Mouse (Mus musculus) ES-E14 (cell line): ENCODE measurements at regions not wholly inside any gene's neighbourhood (a gene's known extent, or its start where the extent isn't known, plus 50 kb on each side); places are given as distances from the start of the nearest gene placed in this dataset.

Experiments
- DNase-seq: peaks from one replicate; pipeline ENCODE4 v3.0.0-alpha.2; 2013; ENCODE audit warnings: low read depth, low spot score
- H3K27ac ChIP-seq: 2 replicates; pipeline ENCODE4 v1.5.1; 2012; ENCODE audit warnings: low read depth, mild to moderate bottlenecking, low read length, moderate library complexity, mixed read lengths; ENCODE audit not compliant: poor library complexity, insufficient read depth, severe bottlenecking
- H3K36me3 ChIP-seq: 2 replicates; pipeline ENCODE4 v1.6.1; 2012; ENCODE audit warnings: mild to moderate bottlenecking, low read length, moderate library complexity, mixed read lengths; ENCODE audit not compliant: control insufficient read depth, poor library complexity, insufficient read depth, severe bottlenecking
- H3K4me1 ChIP-seq, 2 experiments: fragments of 150-350 bp in 1 of 2; sonication (generic) in 1 of 2; 2 replicates each; pipeline ENCODE4 v1.6.1; 2012; ENCODE audit warnings: low read length in 2 of 2, mild to moderate bottlenecking in 1 of 2, mixed read lengths in 1 of 2; ENCODE audit not compliant: control insufficient read depth in 2 of 2, insufficient read depth in 2 of 2, poor library complexity in 1 of 2
- H3K4me3 ChIP-seq, 2 experiments: fragments of 150-350 bp in 1 of 2; sonication (generic) in 1 of 2; 2 replicates each; pipeline ENCODE4 v1.5.1; 2012; ENCODE audit warnings: low read length in 2 of 2, low read depth in 1 of 2, mild to moderate bottlenecking in 1 of 2, mixed read lengths in 1 of 2; ENCODE audit not compliant: insufficient read depth in 1 of 2, poor library complexity in 1 of 2, severe bottlenecking in 1 of 2
- H3K9ac ChIP-seq: 2 replicates; pipeline ENCODE4 v1.6.1; 2012; ENCODE audit warnings: low read depth, mild to moderate bottlenecking, low read length, mixed read lengths; ENCODE audit not compliant: poor library complexity, insufficient read depth, severe bottlenecking
- H3K9me3 ChIP-seq: fragments of 150-350 bp; sonication (generic); 2 replicates; pipeline ENCODE4 v1.6.1; 2012; ENCODE audit warnings: low read depth, mild to moderate bottlenecking, low read length; ENCODE audit not compliant: control insufficient read depth, insufficient read depth
- CHD2 ChIP-seq: IDR thresholded peaks from 2 replicates; pipeline ENCODE4 v1.6.1; 2014; ENCODE audit warnings: mild to moderate bottlenecking, low read depth, low read length, inconsistent platforms
- HCFC1 ChIP-seq: IDR thresholded peaks from 2 replicates; pipeline ENCODE4 v1.6.1; 2012; ENCODE audit warnings: low read length, inconsistent platforms, borderline replicate concordance; ENCODE audit not compliant: insufficient read depth
- MAFK ChIP-seq: IDR thresholded peaks from 2 replicates; pipeline ENCODE4 v1.6.1; 2014; ENCODE audit warnings: mild to moderate bottlenecking, low read depth, low read length, inconsistent platforms; ENCODE audit not compliant: insufficient read depth
- ZC3H11A ChIP-seq: IDR thresholded peaks from 2 replicates; pipeline ENCODE4 v1.6.1; 2012; ENCODE audit warnings: low read depth, mild to moderate bottlenecking, inconsistent platforms, low read length, borderline replicate concordance
- ZNF384 ChIP-seq: IDR thresholded peaks from 2 replicates; pipeline ENCODE4 v1.6.1; 2012; ENCODE audit warnings: low read depth, low read length, inconsistent platforms
- in situ Hi-C, 2 experiments: fragments of 600-800 bp; cut with MboI; formaldehyde crosslinking; loops; one replicate each; pipeline ENCODE4 v1.15.1; 2025; ENCODE audit warnings: low sequenced_read_pairs in 2 of 2, inconsistent platforms in 1 of 2; ENCODE audit not compliant: unreplicated experiment in 2 of 2

DNA sequence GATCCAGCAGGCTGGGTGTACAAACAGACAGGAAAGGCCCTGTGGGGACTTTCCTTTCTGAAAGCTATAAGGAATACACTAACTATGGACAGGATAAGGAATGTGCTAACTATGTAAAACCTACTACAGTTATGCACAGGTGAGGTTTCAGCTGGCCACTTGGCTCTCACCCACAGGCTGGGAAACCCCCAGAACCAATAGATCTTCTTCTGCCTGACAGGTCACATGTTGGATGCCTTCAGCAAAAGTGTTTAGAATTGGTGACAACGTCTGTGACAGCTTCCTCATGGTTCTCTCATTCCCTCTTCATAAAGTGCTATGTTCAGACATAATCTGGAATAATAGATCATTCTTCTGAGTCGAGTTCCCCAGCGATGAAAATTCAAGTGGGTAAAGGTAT lies 356.0 kb downstream of the Adgrl2 start:
- no peaks in the 10 kb centered on the region for H3K4me1 ChIP-seq
- H3K9ac ChIP-seq = no peak overlapping the region
- no peaks in the 10 kb centered on the region for H3K36me3 ChIP-seq
- H3K9me3 ChIP-seq = 0 out of 2 replicates have a peak, but pooled peaks cover 1% of the 10 kb centered on the region
- no peak overlapping the region for H3K4me3 ChIP-seq
- no peak for DNase-seq
- in situ Hi-C loops = no loop called here
- no peak overlapping the region for H3K27ac ChIP-seq
- no peak for TF ChIP-seq CHD2

DNA sequence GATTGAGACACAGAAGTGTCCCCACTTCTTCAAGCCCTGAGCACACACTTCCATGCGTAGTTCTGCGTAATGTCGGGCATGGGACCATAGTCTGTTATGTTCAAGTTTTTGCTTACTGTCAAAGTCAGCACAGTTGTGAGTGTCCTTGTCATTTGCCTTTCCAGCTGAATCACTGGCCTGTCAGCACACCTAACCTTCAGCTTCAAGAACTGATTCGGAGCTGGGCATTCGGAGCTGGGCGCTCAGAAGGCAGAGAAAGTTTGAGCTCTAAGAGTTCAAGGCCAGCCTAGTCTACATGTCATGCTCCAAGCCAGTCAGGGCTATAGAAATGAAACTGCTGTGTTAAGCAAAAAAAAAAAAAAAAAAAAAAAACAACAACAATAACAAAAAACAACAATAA lies 357.1 kb downstream of the Adgrl2 start:
- H3K36me3 ChIP-seq = no peaks in the 10 kb centered on the region
- H3K4me3 ChIP-seq = no peak overlapping the region
- no peak overlapping the region for H3K27ac ChIP-seq
- H3K4me1 ChIP-seq = no peaks in the 10 kb centered on the region
- TF ChIP-seq HCFC1 (no peak), CHD2 (no peak), ZNF384 (no peak), ZC3H11A (no peak), MAFK (no peak)
- H3K9ac ChIP-seq = no peak overlapping the region
- 0 out of 2 replicates have a peak, but pooled peaks cover 1% of the 10 kb centered on the region for H3K9me3 ChIP-seq
- no peak for DNase-seq
- in situ Hi-C loops = no loop called here

DNA sequence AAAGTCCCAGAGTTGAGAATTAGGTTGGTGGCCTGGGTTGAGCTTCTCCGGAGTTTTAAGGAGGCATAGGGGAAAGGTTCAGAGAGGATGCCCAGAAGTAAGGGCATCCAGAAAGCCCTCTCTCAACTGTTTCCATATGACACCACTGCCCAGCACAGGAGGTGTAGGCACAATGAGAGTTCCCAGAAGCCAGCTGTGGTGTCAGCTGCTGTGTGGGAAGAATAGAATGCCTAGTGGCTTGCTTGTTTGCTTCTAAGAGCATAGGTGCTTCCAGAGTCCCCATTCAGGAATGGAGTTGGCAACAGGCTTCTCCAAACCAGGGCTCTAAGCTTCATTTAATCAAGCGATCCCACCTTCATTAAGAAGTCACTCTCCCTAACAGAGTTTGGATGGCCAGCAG lies 357.9 kb downstream of the Adgrl2 start:
- no peak for DNase-seq
- TF ChIP-seq ZNF384 (no peak), MAFK (no peak), CHD2 (no peak), ZC3H11A (no peak), HCFC1 (no peak)
- no peaks in the 10 kb centered on the region for H3K4me1 ChIP-seq
- H3K9me3 ChIP-seq = 0 out of 2 replicates have a peak, but pooled peaks cover 1% of the 10 kb centered on the region
- no peak overlapping the region for H3K4me3 ChIP-seq
- no peak overlapping the region for H3K9ac ChIP-seq
- in situ Hi-C loops = no loop called here
- H3K27ac ChIP-seq = no peak overlapping the region
- no peaks in the 10 kb centered on the region for H3K36me3 ChIP-seq

DNA sequence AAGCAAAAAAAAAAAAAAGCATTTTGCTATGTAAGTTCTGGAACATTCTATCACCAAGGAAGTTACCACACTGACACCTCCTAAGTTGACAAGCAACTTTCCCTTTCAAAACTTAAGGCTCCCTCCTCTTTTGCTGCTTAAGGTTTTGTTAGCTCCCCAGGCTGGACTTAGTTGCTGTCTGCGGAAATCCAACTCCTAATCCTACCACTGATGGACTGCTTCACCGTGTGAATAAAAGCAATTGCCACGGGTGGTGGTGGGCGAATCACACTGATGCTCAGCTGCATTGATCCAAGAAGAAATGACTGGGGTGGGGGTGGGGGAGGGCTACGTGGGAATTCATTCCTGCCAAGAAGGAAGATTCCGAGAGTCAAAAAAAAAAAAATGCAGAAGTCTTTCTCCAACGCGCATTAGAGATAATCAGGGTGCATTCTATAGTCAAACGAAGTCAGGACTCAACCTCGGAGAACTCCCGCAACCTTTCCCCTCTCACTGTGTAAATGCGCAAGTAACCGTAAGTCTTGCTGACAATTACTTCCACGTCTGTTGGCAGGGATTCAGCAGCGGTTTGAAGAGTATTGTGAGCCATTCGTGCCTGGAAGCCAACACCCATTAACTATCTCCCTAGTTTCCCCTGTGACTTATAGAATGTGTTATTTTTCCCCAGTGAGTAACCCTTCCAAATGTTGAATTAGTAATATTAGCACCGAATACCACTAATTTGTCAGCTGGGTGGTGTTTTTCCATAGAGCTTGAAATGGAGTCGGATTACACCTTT lies 358.8 kb downstream of the Adgrl2 start:
- no peak for TF ChIP-seq ZNF384
- no peak for TF ChIP-seq MAFK
- no peak for TF ChIP-seq CHD2
- no peak for TF ChIP-seq ZC3H11A
- no peak for TF ChIP-seq HCFC1
- DNase-seq = no peak

DNA sequence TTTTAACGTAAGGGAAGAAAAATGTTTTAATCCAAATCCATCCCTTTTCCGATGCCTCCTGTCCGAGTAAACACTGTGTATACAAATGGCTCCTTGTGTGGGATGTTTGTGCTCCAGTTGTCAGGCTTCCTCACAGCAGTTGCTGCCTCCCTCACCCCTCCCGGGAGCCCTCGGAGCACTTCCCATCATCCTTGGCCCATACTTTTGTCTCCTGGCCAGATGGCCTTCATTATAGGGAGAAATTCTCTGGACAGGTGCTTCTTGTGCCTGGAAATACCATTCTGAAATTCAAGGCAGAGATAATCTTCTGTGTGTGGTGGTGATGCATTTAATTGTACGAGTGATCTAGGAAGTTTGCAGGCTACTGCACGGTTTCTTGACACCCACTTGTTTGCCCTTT lies 359.5 kb downstream of the Adgrl2 start:
- Histone ChIP-seq H3K9me3 (0 out of 2 replicates have a peak, but pooled peaks cover 1% of the 10 kb centered on the region), H3K4me1 (no peaks in the 10 kb centered on the region), H3K4me3 (no peak overlapping the region), H3K27ac (no peak overlapping the region), H3K36me3 (no peaks in the 10 kb centered on the region), H3K9ac (no peak overlapping the region)
- no peak for TF ChIP-seq ZC3H11A
- TF ChIP-seq ZNF384 = no peak
- TF ChIP-seq CHD2 = no peak
- no peak for TF ChIP-seq HCFC1
- no peak for TF ChIP-seq MAFK
- DNase-seq = no peak
- in situ Hi-C loops = no loop called here

More for the DNA sequence above, 358.8 kb downstream of the Adgrl2 start:
- no peak overlapping the region for H3K27ac ChIP-seq
- H3K9me3 ChIP-seq = 0 out of 2 replicates have a peak, but pooled peaks cover 1% of the 10 kb centered on the region
- no peaks in the 10 kb centered on the region for H3K4me1 ChIP-seq
- in situ Hi-C loops = no loop called here
- H3K4me3 ChIP-seq = no peak overlapping the region
- H3K9ac ChIP-seq = no peak overlapping the region
- no peaks in the 10 kb centered on the region for H3K36me3 ChIP-seq
